In the genomic region with DNA sequence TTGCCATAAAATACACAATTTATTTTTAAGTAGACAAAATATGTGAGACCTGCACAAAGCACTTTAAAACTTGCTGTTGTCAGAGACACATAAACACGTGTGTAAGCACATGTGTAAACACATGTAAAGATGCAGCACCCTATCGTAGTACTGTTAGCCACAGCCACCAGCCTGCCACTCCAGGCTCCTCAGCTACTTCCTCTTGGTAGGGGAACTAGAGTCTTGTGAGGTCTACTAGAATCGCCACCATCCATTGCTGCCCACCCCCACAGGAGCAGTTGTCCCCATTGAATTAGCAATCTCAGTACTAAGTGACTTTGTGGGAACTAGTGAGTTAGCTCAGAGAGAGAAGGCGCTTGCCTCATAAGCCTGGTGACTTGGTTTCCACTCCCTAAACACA, we compare ENCODE assay signal across 11 mouse cellular contexts. TPM values are rescaled to one million over a fixed set of nuclear protein-coding genes. Genes with fewer than 3 reads are reported as not detected.
"Had no signal": no experiment of that assay in that cellular context is flagged by ENCODE, and none has a peak within 500 bp of the region (broad histone marks: within the 10 kb centered on the region; RNA-seq: fewer than 3 reads in every experiment).

No protein-coding gene starts in this region.

- ATAC-seq: liver, postnatal 0 days; midbrain, embryonic 15.5 days had no signal

- H3K4me2 ChIP-seq: liver, embryonic 13.5 days; lung, embryonic 15.5 days; midbrain, embryonic 15.5 days; neural tube, embryonic 12.5 days; stomach, embryonic 15.5 days had no signal

- DNase-seq: left cerebral cortex, postnatal 4 days; liver, embryonic 13.5 days; liver, postnatal 0 days; lung, postnatal 14 days; right cerebral cortex, postnatal 14 days; thymus, postnatal 4 days had no signal

- H3K4me3 ChIP-seq: liver, embryonic 13.5 days; lung, embryonic 15.5 days; midbrain, embryonic 15.5 days; neural tube, embryonic 12.5 days; stomach, embryonic 15.5 days had no signal

- H3K9me3 ChIP-seq: liver, embryonic 13.5 days; lung, embryonic 15.5 days; midbrain, embryonic 15.5 days; neural tube, embryonic 12.5 days; stomach, embryonic 15.5 days had no signal

- H3K27ac ChIP-seq: liver, embryonic 13.5 days; lung, embryonic 15.5 days; macrophage; midbrain, embryonic 15.5 days; neural tube, embryonic 12.5 days had no signal

- H3K9ac ChIP-seq: liver, embryonic 13.5 days; liver, postnatal 0 days; lung, embryonic 15.5 days; midbrain, embryonic 15.5 days; neural tube, embryonic 12.5 days; stomach, embryonic 15.5 days had no signal

- H3K4me1 ChIP-seq: neural tube, embryonic 12.5 days had no signal

- H3K27me3 ChIP-seq: liver, embryonic 13.5 days; lung, embryonic 15.5 days; midbrain, embryonic 15.5 days; neural tube, embryonic 12.5 days; stomach, embryonic 15.5 days had no signal

RNA-seq across cellular contexts. Expression of a gene that starts 34.5 kb away (rescaled TPM):
- polyA plus RNA-seq: liver, embryonic 13.5 days; macrophage had no signal
